Mouse (Mus musculus) adrenal gland, postnatal 14 days (tissue): Measurements from ENCODE around the gene Olfr147. TPM values are rescaled to one million over a fixed set of nuclear protein-coding genes. Genes with fewer than 3 reads are reported as not detected.
A peak's percentile ranks its signal among the peaks of the same experiment; 100 is the strongest.
"Not testable (repeated sequence)": the region's sequence is repeated elsewhere in the genome, so short reads cannot be mapped to it uniquely, and the experiment has no call there.

Experiments used
- DNase-seq: peaks from one replicate; pipeline ENCODE4 v3.0.0; 2021; ENCODE audit warnings: mixed read lengths
- long read RNA-seq, 2 experiments: library from polyadenylated mRNA; stranded (forward); transcript quantifications; one replicate each; pipeline ENCODE4 v2.0.0; 2021
- total RNA-seq: library from RNA; stranded (reverse); gene quantifications from 2 replicates; pipeline ENCODE4 v1.2.3, GENCODE M21; 2021

Gene Olfr147
- not detected in 2 replicates for total RNA-seq
- long read RNA-seq, experiment 1: 0 reads
- long read RNA-seq, experiment 2: 0 reads

- no peak for DNase-seq
Measured at GRCm38 (mm10) chr9:38401398-38401797, at the start of gene Olfr147. Gene Olfr147, plus strand, starts transcription at chr9:38401698.

- no peak for DNase-seq
Measured at GRCm38 (mm10) chr9:38366596-38366995, 34.9 kb upstream of the Olfr147 start, which contains the start of gene Olfr250. Gene Olfr250, plus strand, starts transcription at chr9:38366896.

GRCm38 (mm10) chr9:38376786-38377185 lies 24.7 kb upstream of the Olfr147 start, which contains the start of gene Olfr251:
Gene Olfr251, plus strand, starts transcription at chr9:38377086.
- no peak for DNase-seq

GRCm38 (mm10) chr9:38407502-38407901 lies 6.0 kb downstream of the Olfr147 start:
- DNase-seq: not testable (repeated sequence)

- peak; percentile 7 for DNase-seq
Measured at GRCm38 (mm10) chr9:38413502-38413901, 12.0 kb downstream of the Olfr147 start.

GRCm38 (mm10) chr9:38423801-38424200 lies 22.3 kb downstream of the Olfr147 start:
- DNase-seq: no peak

- no peak for DNase-seq
Measured at GRCm38 (mm10) chr9:38427026-38427425, 25.5 kb downstream of the Olfr147 start.

GRCm38 (mm10) chr9:38429155-38429554 lies 27.7 kb downstream of the Olfr147 start, which contains the start of gene Olfr901:
Gene Olfr901, plus strand, starts transcription at chr9:38429455.
- DNase-seq: no peak

- no peak for DNase-seq
Measured at GRCm38 (mm10) chr9:38447352-38447751, 45.9 kb downstream of the Olfr147 start, which contains the start of gene Olfr902. Gene Olfr902, plus strand, starts transcription at chr9:38447652.

Other genes with a start within 250 kb of the Olfr147 start
- not detected in 2 replicates for gene Olfr891, start 220.9 kb upstream of the Olfr147 start, total RNA-seq
- gene Olfr893, start 193.3 kb upstream of the Olfr147 start, total RNA-seq: not detected in 2 replicates
- not detected in 2 replicates for gene Olfr894, start 183.6 kb upstream of the Olfr147 start, total RNA-seq
- gene Olfr143, start 148.9 kb upstream of the Olfr147 start, total RNA-seq: not detected in 2 replicates
- gene Olfr895, start 133.8 kb upstream of the Olfr147 start, total RNA-seq: not detected in 2 replicates
- gene Olfr896-ps1, start 110.6 kb upstream of the Olfr147 start, total RNA-seq: not detected in 2 replicates
- not detected in 2 replicates for gene Olfr25, start 72.6 kb upstream of the Olfr147 start, total RNA-seq
- gene Olfr898, start 53.3 kb upstream of the Olfr147 start, total RNA-seq: not detected in 2 replicates
- gene Olfr250, start 34.8 kb upstream of the Olfr147 start, total RNA-seq: not detected in 2 replicates
- not detected in 2 replicates for gene Olfr251, start 24.6 kb upstream of the Olfr147 start, total RNA-seq
- gene Olfr901, start 27.8 kb downstream of the Olfr147 start, total RNA-seq: not detected in 2 replicates
- gene Olfr902, start 46.0 kb downstream of the Olfr147 start, total RNA-seq: not detected in 2 replicates
- not detected in 2 replicates for gene Olfr904, start 61.4 kb downstream of the Olfr147 start, total RNA-seq
- gene Olfr905, start 69.4 kb downstream of the Olfr147 start, total RNA-seq: not detected in 2 replicates
- gene Olfr906, start 85.4 kb downstream of the Olfr147 start, total RNA-seq: not detected in 2 replicates
- gene Olfr907, start 94.1 kb downstream of the Olfr147 start, total RNA-seq: not detected in 2 replicates
- gene Olfr911-ps1, start 119.9 kb downstream of the Olfr147 start, total RNA-seq: not detected in 2 replicates
- not detected in 2 replicates for gene Olfr910, start 136.2 kb downstream of the Olfr147 start, total RNA-seq
- not detected in 2 replicates for gene Olfr912, start 178.5 kb downstream of the Olfr147 start, total RNA-seq
- gene Olfr913, start 191.1 kb downstream of the Olfr147 start, total RNA-seq: not detected in 2 replicates
- gene Olfr914, start 203.4 kb downstream of the Olfr147 start, total RNA-seq: not detected in 2 replicates